Mouse (Mus musculus) bone marrow macrophage, adult 2 months (primary cell): ENCODE results near the gene Grin2a. TPM values are rescaled to one million over a fixed set of nuclear protein-coding genes. Genes with fewer than 3 reads are reported as not detected.

Source experiments
- H3K27ac ChIP-seq: 2 replicates; pipeline ENCODE4 v1.5.1; 2012; ENCODE audit warnings: low read depth, low read length; ENCODE audit not compliant: insufficient read depth
- H3K4me1 ChIP-seq: 2 replicates; pipeline ENCODE4 v1.6.1; 2012; ENCODE audit warnings: low read length; ENCODE audit not compliant: control insufficient read depth, insufficient read depth
- H3K4me3 ChIP-seq: 2 replicates; pipeline ENCODE4 v1.5.1; 2012; ENCODE audit warnings: mild to moderate bottlenecking, low read length, moderate library complexity; ENCODE audit not compliant: insufficient read depth
- CTCF ChIP-seq: IDR thresholded peaks from 2 replicates; pipeline ENCODE4 v1.5.1; 2012; ENCODE audit warnings: low read depth, mild to moderate bottlenecking, low read length, moderate library complexity
- POLR2A ChIP-seq: IDR thresholded peaks from 2 replicates; pipeline ENCODE4 v1.6.1; 2012; ENCODE audit warnings: mild to moderate bottlenecking, low read depth, low read length, borderline replicate concordance
- polyA plus RNA-seq: library from polyadenylated mRNA; stranded (reverse); fragments of >200 nt; gene quantifications from 2 replicates; pipeline ENCODE4 v1.2.4, GENCODE M21; 2012; ENCODE audit not compliant: missing spikeins, insufficient read depth, insufficient read length

Grin2a gene
- polyA plus RNA-seq, 1 experiment: not detected

DNA sequence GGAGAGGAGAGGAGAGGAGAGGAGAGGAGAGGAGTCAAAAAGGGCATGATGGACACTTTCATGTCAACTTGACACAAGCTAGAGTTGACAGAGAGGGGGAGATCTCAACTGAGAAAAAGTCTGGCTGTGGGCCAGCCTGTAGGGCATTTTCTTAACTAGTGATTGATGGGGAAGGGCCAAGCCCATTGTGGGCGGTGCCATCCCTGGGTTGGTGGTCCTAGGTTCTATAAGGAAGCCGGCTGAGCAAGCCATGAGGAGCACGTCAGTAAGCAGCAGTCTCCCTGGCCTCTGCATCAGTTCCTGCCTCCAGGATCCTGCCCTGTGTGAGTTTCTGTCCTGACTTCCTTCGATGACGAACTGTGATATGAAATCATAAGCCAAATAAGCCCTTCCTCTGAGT is 4.6 kb upstream of the Grin2a start:
- no peaks in the 10 kb centered on the region for H3K4me1 ChIP-seq
- no peak overlapping the region for H3K27ac ChIP-seq
- TF ChIP-seq CTCF (no peak), POLR2A (no peak)
- H3K4me3 ChIP-seq: no peak overlapping the region

DNA sequence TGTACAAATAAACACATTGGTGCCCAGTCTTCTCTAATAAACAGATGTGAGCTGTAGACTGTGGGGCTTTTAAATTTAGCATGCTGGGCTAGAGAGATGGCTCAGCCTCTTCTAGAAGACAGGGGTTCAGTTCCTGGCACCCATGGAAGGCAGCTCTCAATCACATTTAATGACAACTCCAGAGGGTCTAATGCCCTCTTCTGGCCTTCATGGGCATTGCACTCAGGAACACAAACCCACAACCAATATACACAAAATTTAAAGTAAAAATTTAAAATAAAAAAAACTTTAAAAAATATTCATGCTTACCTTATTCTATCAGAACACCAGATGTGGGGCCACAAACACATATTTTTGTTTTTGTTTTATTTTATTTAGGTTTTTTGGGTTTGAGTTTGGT is 2.6 kb upstream of the Grin2a start:
- TF ChIP-seq CTCF (no peak), POLR2A (no peak)
- H3K4me1 ChIP-seq: no peaks in the 10 kb centered on the region
- no peak overlapping the region for H3K27ac ChIP-seq
- H3K4me3 ChIP-seq: no peak overlapping the region

DNA sequence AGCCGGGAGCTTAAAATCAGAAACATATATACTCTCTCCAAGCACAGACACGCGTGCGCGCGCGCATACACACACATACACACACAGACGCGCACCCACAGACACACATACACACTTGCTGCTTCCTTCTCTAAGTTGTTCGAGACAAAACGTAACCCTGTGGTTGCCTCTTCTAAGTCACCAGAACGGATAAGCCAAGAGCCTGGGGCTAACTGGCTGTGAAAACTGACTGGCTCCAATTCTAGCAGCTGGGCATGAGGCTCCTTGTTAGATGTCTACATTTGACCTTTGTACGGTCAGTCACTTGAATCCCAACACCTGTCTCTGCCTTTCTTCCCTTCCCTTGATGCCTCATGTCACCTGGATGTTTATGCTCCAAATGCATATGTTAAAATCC is 452 bp upstream of the Grin2a start:
- Histone ChIP-seq H3K27ac (no peak overlapping the region), H3K4me1 (no peaks in the 10 kb centered on the region), H3K4me3 (no peak overlapping the region)
- TF ChIP-seq POLR2A (no peak), CTCF (no peak)

- Histone ChIP-seq H3K4me1 (no peaks in the 10 kb centered on the region), H3K27ac (no peak overlapping the region), H3K4me3 (no peak overlapping the region)
- TF ChIP-seq CTCF: no peak
- no peak for TF ChIP-seq POLR2A
Observed at GRCm38 (mm10) chr16:9994041-9994950, 1.1 kb downstream of the Grin2a start.

DNA sequence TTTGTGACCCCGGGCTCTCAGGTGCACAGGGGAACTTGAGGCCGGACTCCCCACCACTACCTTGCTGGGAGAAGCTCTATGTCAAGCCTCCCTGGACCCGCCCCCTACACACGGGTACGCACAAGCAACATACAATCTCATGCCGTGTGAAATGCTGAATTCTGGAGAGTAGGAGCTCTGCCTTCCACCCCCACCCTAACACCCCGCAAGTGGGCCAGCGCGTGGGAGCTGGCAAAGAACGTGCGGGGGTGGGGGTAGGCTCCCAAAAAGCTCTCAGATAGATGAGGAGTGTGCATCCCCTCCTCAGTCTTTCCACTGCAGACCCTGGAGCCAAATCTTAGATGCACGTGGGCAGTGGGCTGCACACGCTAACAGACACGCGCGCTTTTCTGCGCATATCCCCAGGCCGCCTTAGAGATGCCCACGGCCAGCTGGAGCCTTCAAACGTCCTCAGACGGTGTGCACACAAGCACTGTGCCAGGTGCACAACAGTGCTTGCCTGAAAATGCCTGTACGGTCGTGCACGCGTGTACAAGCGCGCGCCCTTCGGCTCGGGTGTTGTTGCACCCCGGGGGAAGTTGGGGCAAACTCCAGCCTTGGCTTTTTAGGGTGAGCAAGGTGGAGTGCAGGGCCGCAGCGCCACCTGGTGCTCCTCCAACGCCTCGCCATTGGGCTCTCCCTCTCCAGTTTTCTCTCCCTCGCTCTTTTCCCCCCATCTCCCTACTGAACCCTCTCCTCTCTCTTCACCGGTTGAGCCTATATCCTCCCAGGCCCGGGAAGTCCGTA is 1.9 kb downstream of the Grin2a start:
- H3K27ac ChIP-seq: no peak overlapping the region
- no peaks in the 10 kb centered on the region for H3K4me1 ChIP-seq
- TF ChIP-seq CTCF (no peak), POLR2A (no peak)
- no peak overlapping the region for H3K4me3 ChIP-seq

DNA sequence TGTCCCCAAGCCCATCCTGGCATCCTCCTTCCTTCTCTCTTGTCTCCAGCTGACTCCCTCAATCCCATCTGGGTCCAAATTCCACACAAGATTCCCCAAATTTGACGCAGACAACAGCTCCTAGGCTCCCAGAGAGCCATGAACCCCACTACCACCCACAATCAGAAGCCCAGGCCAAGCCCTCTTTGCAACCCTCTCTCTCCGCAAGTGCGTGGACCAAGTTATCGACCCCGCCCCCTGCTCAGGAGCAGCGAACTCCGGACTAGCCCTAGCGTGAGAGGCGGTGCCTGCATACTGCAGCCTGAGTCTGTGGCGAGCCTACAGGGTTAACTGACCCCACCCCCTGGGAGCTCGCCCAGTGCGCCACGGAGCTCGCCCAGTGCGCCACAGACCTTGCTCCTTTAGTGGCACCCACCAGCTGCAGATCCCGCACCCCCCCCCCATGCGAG is 2.6 kb downstream of the Grin2a start:
- Histone ChIP-seq H3K4me3 (no peak overlapping the region), H3K4me1 (no peaks in the 10 kb centered on the region), H3K27ac (no peak overlapping the region)
- TF ChIP-seq CTCF (no peak), POLR2A (no peak)

DNA sequence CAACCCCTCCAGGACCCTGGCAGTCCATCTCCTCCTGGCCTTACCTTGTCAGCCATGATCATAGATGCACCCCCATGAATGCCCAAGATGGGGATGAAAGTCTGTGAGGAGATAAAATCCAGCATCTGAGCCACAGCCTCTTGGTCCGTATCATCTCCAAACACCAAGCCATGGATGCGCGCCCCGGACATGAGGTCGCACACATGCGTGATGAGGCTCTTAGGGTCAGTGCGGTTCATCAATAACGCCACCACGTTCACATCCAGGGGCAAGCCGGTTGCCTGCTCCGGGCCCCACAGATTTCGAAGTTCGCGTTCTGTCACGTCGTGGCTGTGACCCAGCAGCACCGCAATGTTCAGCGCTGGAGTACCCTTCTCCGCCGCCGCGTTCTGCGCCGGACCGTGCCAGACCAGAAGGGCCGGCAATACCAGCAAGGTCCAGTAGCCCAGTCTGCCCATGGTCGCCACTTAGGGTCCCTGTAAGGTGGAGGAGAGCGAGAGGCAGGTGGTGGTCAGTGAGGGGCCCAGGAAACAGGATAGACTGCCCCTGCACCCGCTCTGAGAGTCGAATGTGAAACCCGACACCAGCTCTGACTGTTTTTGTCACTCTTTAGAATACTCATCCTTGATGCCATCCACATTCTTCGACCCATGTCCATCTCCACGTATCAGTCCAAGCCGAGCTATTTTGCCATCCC is 3.1 kb downstream of the Grin2a start:
- Histone ChIP-seq H3K4me3 (no peak overlapping the region), H3K27ac (no peak overlapping the region), H3K4me1 (no peaks in the 10 kb centered on the region)
- no peak for TF ChIP-seq CTCF
- no peak for TF ChIP-seq POLR2A

GRCm38 (mm10) chr16:9985041-9985440 is 10.3 kb downstream of the Grin2a start:
- H3K27ac ChIP-seq: no peak overlapping the region
- no peak for TF ChIP-seq POLR2A
- TF ChIP-seq CTCF: no peak
- H3K4me1 ChIP-seq: no peaks in the 10 kb centered on the region
- H3K4me3 ChIP-seq: no peak overlapping the region

DNA sequence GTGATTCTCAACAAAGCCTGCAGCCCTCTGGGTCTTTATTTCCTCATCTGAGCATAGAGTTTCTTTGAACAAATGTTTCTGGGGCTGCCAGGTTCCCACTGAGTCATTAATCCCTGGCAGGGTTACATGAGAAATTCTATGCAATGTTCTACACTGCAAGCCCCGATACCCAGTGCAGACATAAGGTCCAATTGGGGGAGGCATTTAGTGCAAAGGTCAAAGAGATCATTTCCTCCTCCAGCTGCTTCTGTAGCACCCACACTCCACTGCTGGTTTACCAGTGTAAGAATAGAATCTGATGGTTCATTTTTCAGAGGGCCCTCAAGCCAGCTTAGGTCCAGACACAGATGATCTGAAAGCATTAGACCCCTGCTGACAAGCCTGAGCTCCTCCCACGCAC is 14.7 kb downstream of the Grin2a start:
- no peaks in the 10 kb centered on the region for H3K4me1 ChIP-seq
- H3K27ac ChIP-seq: no peak overlapping the region
- TF ChIP-seq CTCF (no peak), POLR2A (no peak)
- no peak overlapping the region for H3K4me3 ChIP-seq
